Mouse (Mus musculus) kidney, adult 2 months (tissue): ENCODE measurements around the gene Pdzd2.

Experiments
- CTCF ChIP-seq: fragments of 200-500 bp; conservative IDR thresholded peaks from 2 replicates; pipeline ENCODE4 v1.5.1; 2011; ENCODE audit warnings: low read depth, mild to moderate bottlenecking, control low read depth, low read length, moderate library complexity, mixed read lengths; ENCODE audit not compliant: insufficient read depth, insufficient read length
- POLR2A ChIP-seq: fragments of 200-500 bp; IDR thresholded peaks from one replicate; pipeline ENCODE4 v1.6.1; 2011; ENCODE audit warnings: low read depth, low read length, control low read depth

DNA sequence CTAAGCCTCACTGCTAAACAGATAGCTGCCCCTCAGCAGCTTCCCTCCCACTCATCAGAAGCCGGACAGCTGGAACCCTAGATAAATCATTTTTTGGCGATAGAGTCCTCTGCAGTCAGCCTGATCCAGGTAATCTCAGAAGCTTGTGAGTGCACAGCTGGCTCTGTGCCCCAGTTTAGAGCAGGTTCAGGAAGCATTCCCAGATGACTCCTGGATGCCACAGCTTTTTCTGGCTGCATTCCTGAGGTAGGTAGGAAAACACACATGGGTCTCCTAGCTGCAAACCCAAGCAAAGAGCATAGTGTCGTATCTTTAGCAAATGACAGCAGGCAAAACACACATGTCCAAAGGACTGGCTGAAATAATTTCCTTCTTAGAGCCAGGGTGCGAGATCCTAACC lies 13.5 kb upstream of the Pdzd2 start:
- TF ChIP-seq CTCF, result no peak
- no peak for TF ChIP-seq POLR2A
